Mouse (Mus musculus): ENCODE measurements around the gene Bpifc. TPM values are rescaled to one million over a fixed set of nuclear protein-coding genes. Genes with fewer than 3 reads are reported as not detected.

The Bpifc gene
- total RNA-seq, 4 experiments from 2014 or later, result 0.16 TPM; not detected in 3

- no peak for DNase-seq (ENCODE audit: low spot score in 2 of 2)
Observed at GRCm38 (mm10) chr10:86017781-86018180, 6.1 kb upstream of the Bpifc start.

- DNase-seq (ENCODE audit: low spot score in 2 of 2), result no peak
Observed at GRCm38 (mm10) chr10:86011172-86011571, 523 bp downstream of the Bpifc start.

GRCm38 (mm10) chr10:86010636-86011035 lies 1.1 kb downstream of the Bpifc start:
- no peak for DNase-seq (ENCODE audit: low spot score in 2 of 2)

GRCm38 (mm10) chr10:86009688-86010087 lies 2.0 kb downstream of the Bpifc start:
- no peak for DNase-seq (ENCODE audit: low spot score in 2 of 2)

GRCm38 (mm10) chr10:86006455-86006854 lies 5.2 kb downstream of the Bpifc start:
- no peak for DNase-seq (ENCODE audit: low spot score in 2 of 2)

GRCm38 (mm10) chr10:86000447-86000846 lies 11.2 kb downstream of the Bpifc start:
- DNase-seq (ENCODE audit: low spot score in 2 of 2), result no peak

- DNase-seq (ENCODE audit: low spot score in 2 of 2), result no peak
Observed at GRCm38 (mm10) chr10:85994543-85995104, 17.1 kb downstream of the Bpifc start.

- DNase-seq (ENCODE audit: low spot score in 2 of 2), result no peak
Observed at GRCm38 (mm10) chr10:85993836-85994235, 17.9 kb downstream of the Bpifc start.

GRCm38 (mm10) chr10:85992412-85992811 lies 19.3 kb downstream of the Bpifc start:
- DNase-seq (ENCODE audit: low spot score in 2 of 2), result no peak

GRCm38 (mm10) chr10:85989412-85990115 lies 22.1 kb downstream of the Bpifc start:
- no peak for DNase-seq (ENCODE audit: low spot score in 2 of 2)

- peak; percentile 39 to 48 for DNase-seq (ENCODE audit: low spot score in 2 of 2)
Observed at GRCm38 (mm10) chr10:85972915-85973314, 38.8 kb downstream of the Bpifc start.

- no peak for DNase-seq (ENCODE audit: low spot score in 2 of 2)
Observed at GRCm38 (mm10) chr10:85971826-85972225, 39.9 kb downstream of the Bpifc start.

GRCm38 (mm10) chr10:85969894-85970620 lies 41.6 kb downstream of the Bpifc start:
- DNase-seq (ENCODE audit: low spot score in 2 of 2), result no peak

- no peak for DNase-seq (ENCODE audit: low spot score in 2 of 2)
Observed at GRCm38 (mm10) chr10:85968731-85969130, 43.0 kb downstream of the Bpifc start.

GRCm38 (mm10) chr10:85968157-85968634 lies 43.5 kb downstream of the Bpifc start:
- peak; percentile 69 to 91 for DNase-seq (ENCODE audit: low spot score in 2 of 2)

GRCm38 (mm10) chr10:85967411-85968156 lies 44.1 kb downstream of the Bpifc start:
- DNase-seq (ENCODE audit: low spot score in 2 of 2), result no peak

GRCm38 (mm10) chr10:85966476-85966875 lies 45.2 kb downstream of the Bpifc start:
- DNase-seq (ENCODE audit: low spot score in 2 of 2), result no peak

GRCm38 (mm10) chr10:85964316-85964715 lies 47.4 kb downstream of the Bpifc start:
- DNase-seq (ENCODE audit: low spot score in 2 of 2), result no peak

GRCm38 (mm10) chr10:85962897-85963296 lies 48.8 kb downstream of the Bpifc start:
- no peak for DNase-seq (ENCODE audit: low spot score in 2 of 2)

GRCm38 (mm10) chr10:85957464-85957950 lies 54.2 kb downstream of the Bpifc start, which contains the start of gene Rtcb:
TSS of gene Rtcb (minus strand) at chr10:85957823.
- DNase-seq (ENCODE audit: low spot score in 2 of 2), result peak; percentile 90 to 97

GRCm38 (mm10) chr10:85956871-85957419 lies 54.8 kb downstream of the Bpifc start:
- DNase-seq (ENCODE audit: low spot score in 2 of 2), result no peak

All from layer of hippocampus, adult 8-10 months (tissue).